Mouse (Mus musculus): ENCODE results near the gene Madd.

The Madd gene

DNA sequence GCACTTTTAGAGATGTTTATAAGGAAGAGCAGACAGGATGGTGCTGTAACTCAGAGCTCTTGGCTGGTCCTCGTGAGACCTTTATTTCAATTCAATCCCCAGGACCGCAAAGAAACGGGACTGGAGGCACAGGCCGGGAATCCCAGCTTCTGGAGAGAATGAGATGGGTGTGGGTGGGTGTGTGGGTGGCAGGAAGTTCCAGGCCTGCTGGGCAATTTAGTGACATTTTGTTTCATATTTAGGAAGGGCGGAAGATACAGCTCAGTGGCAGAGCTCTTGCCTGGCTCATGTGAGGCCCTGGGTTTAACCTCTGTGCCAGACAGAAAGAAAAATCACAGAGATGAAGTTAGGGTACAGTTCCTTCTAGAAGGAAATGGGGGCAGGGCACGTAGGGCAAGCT is 93.4 kb downstream of the Madd start:
- no peak for DNase-seq

DNA sequence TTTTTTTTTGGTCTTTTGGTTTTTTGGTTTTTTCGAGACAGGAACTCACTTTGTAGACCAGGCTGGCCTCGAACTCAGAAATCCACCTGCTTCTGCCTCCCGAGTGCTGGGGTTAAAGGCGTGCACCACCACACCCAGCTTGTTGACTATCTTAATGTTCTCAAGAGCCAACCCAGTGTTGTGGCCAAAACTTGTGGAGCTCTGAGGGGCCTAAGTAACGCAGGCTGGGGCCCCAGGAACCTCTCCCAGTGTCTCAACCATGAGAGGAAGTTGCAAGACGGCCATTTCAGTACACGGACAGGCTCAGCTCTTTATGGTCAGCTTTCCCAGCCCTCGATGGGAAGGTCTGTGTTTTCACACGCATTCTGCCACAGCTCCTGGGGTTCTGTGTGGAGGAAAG is 94.7 kb downstream of the Madd start:
- DNase-seq: no peak

DNA sequence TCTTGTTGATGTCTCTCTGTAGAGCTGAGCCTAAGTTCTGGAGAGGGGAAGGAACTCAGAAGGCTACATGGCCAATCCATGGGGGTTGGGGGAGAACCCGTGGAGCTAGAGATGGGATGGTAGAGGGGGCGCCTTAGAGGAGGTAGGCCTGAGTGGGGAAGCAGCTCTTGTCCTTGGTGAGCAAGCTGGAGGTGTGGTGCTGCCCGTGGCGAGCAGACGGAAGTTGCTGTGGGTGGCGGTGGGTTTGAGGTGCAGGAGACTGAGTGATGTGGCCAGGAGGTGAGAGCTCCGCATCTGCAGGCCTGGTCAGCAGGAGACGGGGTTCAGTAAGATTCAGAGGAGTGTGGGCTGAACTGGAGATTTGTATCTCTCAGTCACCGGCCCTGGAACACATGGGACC is 96.2 kb downstream of the Madd start:
- no peak for DNase-seq

All from kidney, postnatal 25 days (tissue).